Mouse (Mus musculus) v-Abl transformed pro-B cells (cell line): ENCODE data around the gene 2610318N02Rik.
"Not testable (repeated sequence)": the region's sequence is repeated elsewhere in the genome, so short reads cannot be mapped to it uniquely, and the experiment has no call there.

Experiments used
- in situ Hi-C, 2 experiments: fragments of 400-800 bp; cut with MboI; formaldehyde crosslinking; loops; one replicate each; pipeline ENCODE4 v1.15.1; 2025; ENCODE audit not compliant: unreplicated experiment in 2 of 2

Gene 2610318N02Rik

GRCm38 (mm10) chr16:17124871-17125520 lies at the start of gene 2610318N02Rik:
Gene 2610318N02Rik (minus strand): TSS chr16:17125167.
- in situ Hi-C loops, result no loop called here

- in situ Hi-C loops, result no loop called here
These were observed 43.1 kb upstream of the 2610318N02Rik start for GRCm38 (mm10) chr16:17168049-17168448.

GRCm38 (mm10) chr16:17167179-17167578 lies 42.2 kb upstream of the 2610318N02Rik start:
- in situ Hi-C loops, result no loop called here

GRCm38 (mm10) chr16:17165478-17165877 lies 40.5 kb upstream of the 2610318N02Rik start:
- in situ Hi-C loops, result not testable (repeated sequence)

- in situ Hi-C loops, result no loop called here
These were observed 29.4 kb upstream of the 2610318N02Rik start for GRCm38 (mm10) chr16:17154346-17154745.

DNA sequence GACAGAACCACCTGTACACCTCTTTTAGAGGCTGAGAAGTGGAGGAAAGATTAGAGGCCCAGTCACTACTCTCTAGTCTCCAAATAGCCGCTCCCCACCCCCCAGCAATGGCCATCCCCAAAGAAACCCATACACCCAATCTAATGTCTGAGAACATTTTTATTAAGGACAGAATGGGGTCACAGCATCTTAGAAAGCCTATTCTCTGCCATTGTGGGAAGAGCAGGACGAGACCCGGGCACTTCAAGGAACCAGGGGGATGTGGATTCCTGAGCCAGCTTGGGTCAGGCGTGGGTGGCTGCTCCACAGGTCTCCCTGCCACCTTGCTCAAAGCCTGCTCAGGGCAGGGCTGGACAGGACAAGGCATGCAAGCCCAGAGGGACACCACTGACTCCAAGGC lies 26.9 kb upstream of the 2610318N02Rik start:
- in situ Hi-C loops, result no loop called here

DNA sequence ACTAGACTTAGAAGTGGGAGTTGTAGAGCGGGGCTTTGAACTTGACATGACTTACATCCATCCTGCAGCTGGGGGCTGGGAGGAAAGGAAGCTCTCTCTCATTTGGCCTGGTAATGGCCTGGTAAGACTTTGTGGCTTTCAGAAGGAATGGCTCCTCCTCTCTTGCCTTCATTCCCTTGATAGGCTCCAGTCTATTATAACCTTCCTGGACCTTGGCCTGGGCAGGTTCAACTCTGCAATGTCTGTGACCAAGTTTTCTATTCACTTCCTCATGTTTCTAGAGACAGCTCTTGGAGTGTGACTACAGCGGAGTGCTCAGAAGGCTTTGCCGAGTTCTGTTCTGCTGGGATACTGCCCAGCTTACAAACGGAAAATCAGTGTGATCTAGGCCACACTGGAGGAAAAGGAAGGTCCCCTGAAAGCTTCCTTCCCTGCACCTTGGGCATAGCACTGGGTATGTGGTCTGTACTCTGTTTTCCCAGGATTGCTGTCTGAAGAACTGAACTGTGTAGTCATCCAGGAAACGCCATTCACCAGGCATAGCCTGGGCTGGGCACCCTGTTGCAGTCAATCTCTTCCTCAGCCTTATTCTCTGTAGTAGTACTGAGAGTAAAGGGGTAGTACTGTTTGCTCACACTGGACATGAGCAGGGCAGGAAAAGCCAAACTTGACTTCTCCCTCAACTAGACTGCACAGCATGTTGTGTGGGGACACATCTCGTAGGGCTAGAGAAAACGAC lies 25.7 kb upstream of the 2610318N02Rik start:
- in situ Hi-C loops, result no loop called here

GRCm38 (mm10) chr16:17148084-17148483 lies 23.1 kb upstream of the 2610318N02Rik start:
- in situ Hi-C loops, result no loop called here

- in situ Hi-C loops, result no loop called here
These were observed 22.5 kb upstream of the 2610318N02Rik start for GRCm38 (mm10) chr16:17147391-17147929.

DNA sequence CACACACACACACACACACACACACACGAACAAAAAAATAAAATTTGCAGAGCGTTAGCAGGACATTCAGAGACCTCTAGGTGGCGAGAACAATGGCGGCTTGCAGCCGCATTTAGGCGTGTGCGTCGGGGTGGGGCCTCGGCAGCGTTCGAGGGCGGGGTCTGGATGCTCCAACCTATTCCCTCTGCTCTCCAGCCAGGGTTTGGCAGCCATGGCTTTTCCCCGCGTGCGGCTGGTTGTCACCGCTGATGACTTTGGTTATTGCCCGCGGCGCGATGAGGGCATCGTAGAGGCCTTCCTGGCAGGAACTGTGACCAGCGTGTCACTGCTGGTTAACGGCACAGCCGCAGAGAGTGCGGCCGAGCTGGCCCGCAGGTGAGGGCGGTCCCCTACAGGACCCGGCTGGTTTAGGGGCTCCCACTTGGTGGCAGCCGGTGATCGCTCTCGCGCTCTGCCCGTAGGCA lies 21.8 kb upstream of the 2610318N02Rik start, which contains the start of gene Ccdc116:
Ccdc116 (minus strand) TSS at position 458 of the 464 bp plus-strand sequence.
- in situ Hi-C loops, result no loop called here

DNA sequence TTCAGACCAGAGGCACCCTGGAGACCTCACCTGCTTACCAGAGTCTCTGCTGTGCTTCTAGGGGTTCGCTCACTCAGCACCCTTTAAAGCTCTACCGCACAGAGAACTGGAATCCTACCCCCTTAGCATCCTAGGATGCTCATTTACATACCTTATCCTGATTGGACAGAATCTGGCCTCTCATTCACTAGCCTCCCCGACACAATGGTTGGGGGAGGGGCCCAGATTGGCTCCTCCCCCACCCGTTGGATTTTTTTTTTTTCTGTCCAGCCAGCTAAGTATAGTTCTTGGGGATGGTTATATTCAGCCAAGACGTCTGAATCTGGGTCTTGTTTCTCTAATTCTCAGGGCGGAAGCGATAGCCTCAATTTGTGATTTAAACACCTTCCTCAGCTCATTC lies 19.4 kb upstream of the 2610318N02Rik start, which contains the start of gene Ydjc:
Ydjc (plus strand) TSS at position 283 of the 400 bp plus-strand sequence.
- in situ Hi-C loops, result no loop called here

DNA sequence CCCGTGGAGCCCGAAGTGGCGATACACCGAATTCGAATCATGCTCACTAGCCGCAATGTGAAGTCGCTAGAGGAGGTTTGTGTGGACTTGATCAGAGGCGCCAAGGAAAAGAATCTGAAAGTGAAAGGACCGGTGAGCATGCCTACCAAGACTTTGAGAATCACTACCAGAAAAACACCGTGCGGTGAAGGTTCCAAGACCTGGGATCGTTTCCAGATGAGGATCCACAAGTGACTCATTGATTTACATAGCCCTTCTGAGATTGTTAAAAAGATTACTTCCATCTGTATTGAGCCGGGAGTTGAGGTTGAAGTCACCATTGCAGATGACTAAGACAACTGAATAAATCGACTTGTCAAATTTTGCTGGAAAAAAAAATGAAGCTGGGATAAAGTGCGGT lies 12.4 kb upstream of the 2610318N02Rik start:
- in situ Hi-C loops, result no loop called here

GRCm38 (mm10) chr16:17132906-17133200 lies 7.9 kb upstream of the 2610318N02Rik start:
- in situ Hi-C loops, result loop anchor here (5.0 kb wide), 2 partner anchors 69 to 149 kb away; partner anchors contain the start of gene Ube2l3 (in 2 of the 2)

- in situ Hi-C loops, result loop anchor here (5.0 kb wide), 2 partner anchors 70 to 150 kb away; partner anchors contain the start of gene Ube2l3 (in 2 of the 2)
These were observed 7.3 kb upstream of the 2610318N02Rik start, which contains the start of gene Sdf2l1 for GRCm38 (mm10) chr16:17132089-17132905. Gene Sdf2l1 (minus strand): TSS chr16:17132383.

DNA sequence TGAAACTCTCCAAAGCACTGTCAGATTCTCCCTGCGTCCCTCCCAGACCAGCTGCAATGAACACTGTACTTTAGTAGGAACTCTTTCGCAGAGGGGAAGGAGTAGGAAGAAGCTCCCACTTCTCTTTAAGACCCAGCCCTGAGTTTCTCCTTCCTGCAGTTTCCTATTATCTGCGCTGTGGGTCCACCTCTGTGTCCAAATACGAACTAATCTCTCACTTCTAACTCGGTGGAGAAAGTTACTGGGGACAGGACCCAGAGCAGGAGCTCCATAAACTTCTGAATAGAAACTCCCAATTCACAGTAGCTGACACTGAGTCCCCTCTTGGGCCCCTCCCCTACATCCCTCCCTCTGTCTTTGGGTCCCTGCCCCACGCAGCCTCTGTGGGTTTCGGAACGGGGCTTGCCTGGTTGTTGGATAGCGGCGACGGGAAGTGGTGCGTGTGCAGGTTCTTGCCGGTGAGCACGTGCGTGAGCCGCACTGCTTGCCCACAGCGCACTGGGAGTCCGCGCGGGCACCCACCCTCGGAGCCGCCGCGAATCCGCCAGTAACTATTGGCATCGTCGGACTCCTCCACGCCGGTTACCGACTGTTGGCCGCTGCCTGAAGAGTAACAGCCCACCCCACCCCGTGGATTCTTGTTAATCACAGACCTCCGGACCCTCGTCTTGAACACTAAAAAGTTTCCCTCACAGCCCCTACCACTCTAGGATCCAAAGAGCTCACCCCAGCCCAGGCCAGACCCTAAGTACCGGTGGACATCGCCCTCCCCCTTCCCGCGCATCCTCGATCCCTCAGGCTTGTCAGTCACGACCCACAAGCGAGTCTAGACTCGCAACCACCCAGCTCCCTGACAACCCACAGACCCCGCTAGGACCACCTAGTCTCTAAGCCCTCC lies 6.5 kb upstream of the 2610318N02Rik start:
- in situ Hi-C loops, result loop anchor here (5.0 kb wide), 2 partner anchors 71 to 151 kb away; partner anchors contain the start of gene Ube2l3 (in 2 of the 2)

DNA sequence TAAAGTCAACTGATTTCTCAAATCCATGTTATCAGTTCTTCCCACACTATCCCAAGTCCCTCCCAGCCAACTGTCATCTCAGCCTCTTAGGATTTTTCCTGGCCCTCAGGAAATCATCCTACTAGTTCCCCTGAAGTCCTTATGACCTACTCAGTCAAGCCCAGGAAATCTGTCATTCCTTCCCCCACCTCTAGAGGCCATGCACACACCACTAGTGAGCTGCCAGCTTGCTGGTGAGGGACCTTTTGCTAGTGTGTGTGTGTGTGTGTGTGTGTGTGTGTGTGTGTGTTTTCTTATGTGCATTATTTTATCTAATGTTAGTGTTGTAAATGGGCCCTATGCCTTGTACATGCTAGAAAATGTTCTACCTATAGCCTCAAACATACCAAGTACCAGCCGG lies 2.3 kb upstream of the 2610318N02Rik start:
- in situ Hi-C loops, result no loop called here

DNA sequence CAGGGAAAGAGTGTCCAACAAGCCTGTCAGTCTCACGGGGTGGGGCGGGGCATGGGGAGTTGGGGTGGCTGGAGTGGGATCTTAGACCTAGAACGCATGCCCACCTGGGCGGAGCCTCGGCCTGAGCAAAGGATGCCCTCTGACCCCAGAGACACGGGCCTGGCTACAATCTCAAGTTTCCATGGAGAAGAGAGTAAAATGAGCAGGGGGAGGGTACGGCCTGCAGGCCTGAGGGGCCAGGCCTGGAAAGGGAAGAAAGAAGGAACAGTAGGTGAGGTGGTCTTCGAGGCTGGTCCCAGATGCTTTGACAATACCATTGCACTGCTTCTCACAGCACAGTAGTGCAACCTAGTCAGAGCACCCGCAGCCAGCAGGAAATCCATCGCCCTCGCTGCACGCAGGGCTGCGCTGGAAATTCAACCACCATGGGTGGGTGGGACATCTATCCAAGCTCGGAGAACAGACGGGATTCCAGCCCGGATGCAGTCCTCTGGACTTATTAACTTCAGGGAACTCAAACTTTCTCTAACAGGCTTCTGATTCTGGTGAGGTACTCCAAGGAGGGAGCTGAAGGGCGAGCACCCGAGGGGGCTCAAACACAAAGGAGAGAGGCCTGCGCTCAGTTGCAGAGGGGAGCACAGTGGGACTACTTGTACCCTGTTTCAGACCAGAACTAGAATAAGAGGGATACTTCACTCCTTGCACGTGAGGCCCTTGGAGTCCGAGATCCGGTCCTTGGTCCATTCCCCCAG lies 672 bp downstream of the 2610318N02Rik start:
- in situ Hi-C loops, result no loop called here

DNA sequence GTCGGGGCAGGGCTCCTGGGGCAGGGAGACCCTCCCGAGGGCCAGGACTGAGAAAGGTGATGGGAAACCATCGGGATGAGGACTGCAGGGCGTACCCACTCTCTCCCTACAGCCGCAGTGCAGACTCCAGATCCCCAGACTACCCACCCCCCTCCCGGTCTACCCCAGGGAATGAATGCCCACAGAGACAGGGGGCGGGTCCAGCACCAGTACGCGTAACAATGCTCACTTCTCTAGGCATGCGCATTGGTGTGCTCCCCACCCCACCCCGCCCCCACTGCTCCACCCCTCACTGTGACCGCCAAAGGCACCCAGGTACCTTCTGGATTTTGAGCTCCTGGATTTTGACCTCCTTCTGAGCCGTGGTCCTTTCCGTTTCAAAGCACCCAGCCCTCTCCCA lies 3.4 kb downstream of the 2610318N02Rik start:
- in situ Hi-C loops, result no loop called here

DNA sequence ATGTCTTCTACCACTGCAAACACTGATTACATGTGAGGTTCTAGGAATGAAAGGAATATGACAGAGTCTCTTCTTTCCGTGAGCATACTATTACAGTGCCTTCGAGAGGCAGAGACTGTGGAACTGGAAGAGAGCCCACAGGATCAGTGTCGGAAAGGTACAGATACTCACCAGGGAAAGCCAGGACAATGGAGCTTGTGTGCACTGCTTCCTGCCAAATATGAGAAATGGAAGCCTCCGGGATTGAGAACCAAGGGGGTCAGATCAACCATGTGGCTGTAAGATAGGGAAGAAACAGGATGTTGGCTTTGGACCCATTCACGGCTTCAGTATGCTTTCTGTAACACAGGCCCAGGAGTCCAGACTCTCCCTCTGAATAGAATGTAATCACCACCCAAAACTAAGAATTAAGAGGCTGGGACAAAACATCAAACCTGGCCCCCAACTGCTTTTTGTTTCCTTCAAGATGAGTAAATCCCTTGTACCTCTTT lies 7.6 kb downstream of the 2610318N02Rik start:
- in situ Hi-C loops, result no loop called here
